Mouse (Mus musculus): ENCODE results near the gene Mesp2. TPM values are rescaled to one million over a fixed set of nuclear protein-coding genes. Genes with fewer than 3 reads are reported as not detected.

Mesp2 gene
- 0.08 TPM for polyA plus RNA-seq (2017; shearing (Covaris generic))

DNA sequence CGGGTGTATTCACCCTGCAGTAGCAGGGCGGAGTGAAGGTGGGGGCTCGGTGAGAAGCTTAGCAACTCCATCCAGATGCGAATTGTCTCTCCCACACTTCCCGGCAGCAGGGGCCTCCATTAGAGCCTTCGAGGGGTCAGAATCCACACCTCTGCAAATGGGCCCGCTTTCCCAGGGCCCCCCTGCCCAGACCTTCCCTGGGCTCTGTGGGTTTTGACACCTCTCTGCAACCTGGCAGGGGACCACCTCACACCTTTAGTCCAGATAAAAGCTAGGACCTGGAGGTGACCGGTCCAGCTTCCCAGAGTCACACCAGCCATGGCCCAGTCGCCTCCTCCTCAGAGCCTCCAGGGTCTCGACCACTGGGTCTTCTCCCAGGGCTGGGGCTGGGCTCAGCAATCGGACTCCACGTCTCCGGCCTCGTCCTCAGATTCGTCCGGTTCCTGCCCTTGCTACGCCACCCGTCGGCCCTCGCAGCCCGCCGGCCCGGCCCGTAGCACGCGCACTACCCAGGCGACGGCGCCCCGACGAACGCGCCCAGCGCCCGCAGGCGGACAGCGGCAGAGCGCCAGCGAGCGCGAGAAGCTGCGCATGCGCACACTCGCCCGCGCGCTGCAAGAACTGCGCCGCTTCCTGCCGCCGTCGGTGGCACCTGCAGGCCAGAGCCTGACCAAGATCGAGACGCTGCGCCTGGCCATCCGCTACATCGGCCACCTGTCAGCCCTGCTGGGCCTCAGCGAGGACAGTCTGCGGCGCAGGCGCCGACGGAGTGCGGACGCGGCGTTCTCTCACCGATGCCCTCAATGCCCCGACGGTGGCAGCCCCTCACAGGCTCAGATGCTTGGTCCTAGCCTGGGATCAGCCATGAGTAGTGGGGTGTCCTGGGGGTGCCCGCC is at the start of gene Mesp2:
TSS of gene Mesp2 (plus strand) at position 117 of the 896 bp plus-strand sequence.

DNA sequence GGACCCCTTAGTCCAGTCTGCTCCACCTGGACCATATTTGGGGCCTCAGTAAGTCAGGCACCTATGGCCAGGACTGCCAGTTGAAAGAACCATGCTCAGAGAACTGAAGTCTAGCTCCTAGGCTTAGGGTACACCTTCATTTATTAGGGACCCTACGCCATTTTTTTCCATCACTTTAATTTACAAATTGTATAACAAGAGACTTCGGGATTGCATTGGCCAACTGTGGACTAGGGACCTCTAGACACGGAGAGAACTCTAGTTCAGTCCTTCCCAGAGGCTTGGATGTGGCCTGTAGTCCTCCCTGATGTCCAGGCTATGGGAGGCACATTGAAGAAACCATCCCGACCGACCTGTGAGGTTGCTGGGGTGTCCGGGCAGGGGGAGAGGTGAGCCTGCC is 16.8 kb upstream of the Mesp2 start, which contains the start of gene Mesp1:
TSS of gene Mesp1 (minus strand) at position 101 of the 400 bp plus-strand sequence.

DNA sequence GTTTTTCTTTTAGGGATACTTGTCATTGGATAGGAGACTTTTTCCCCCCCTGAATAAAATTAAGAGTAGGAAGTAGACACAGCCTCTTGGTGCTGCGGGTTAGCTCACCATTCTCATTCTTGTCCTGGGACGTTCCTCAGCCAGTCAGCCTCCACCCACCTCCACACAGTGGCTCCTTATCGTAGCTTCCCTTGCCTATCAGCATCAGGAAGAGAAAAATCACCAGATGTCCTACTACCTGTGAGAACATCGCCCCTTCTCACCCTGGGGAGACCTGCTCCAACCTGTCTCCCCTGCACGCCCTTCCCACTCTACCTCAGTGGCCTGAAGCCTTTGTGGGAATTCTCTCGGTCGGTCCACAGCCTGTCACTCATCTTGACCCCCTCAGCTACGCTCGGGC is 50.3 kb downstream of the Mesp2 start, which contains the start of gene Anpep:
TSS of gene Anpep (minus strand) at position 249 of the 400 bp plus-strand sequence.

Other genes starting within 250 kb of the Mesp2 start
- gene Rhcg, start 193.1 kb upstream of the Mesp2 start, polyA plus RNA-seq (2017; shearing (Covaris generic)), result not detected
- 2.4 TPM for gene Ticrr, start 150.5 kb upstream of the Mesp2 start, polyA plus RNA-seq (2017; shearing (Covaris generic))
- 1.7 TPM for gene Kif7, start 95.0 kb upstream of the Mesp2 start, polyA plus RNA-seq (2017; shearing (Covaris generic))
- gene Plin1, start 77.8 kb upstream of the Mesp2 start, polyA plus RNA-seq (2017; shearing (Covaris generic)), result not detected
- 3.0 TPM for gene Pex11a, start 67.6 kb upstream of the Mesp2 start, polyA plus RNA-seq (2017; shearing (Covaris generic))
- gene Wdr93, start 67.6 kb upstream of the Mesp2 start, polyA plus RNA-seq (2017; shearing (Covaris generic)), result 0.18 TPM
- not detected for gene Mesp1, start 16.9 kb upstream of the Mesp2 start, polyA plus RNA-seq (2017; shearing (Covaris generic))
- 0.10 TPM for gene Anpep, start 50.3 kb downstream of the Mesp2 start, polyA plus RNA-seq (2017; shearing (Covaris generic))
- 27.2 TPM for gene Ap3s2, start 109.9 kb downstream of the Mesp2 start, polyA plus RNA-seq (2017; shearing (Covaris generic))
- gene Arpin, start 124.6 kb downstream of the Mesp2 start, polyA plus RNA-seq (2017; shearing (Covaris generic)), result 0.30 TPM
- gene Zfp710, start 214.1 kb downstream of the Mesp2 start, polyA plus RNA-seq (2017; shearing (Covaris generic)), result 15.1 TPM